Comparison of ENCODE assay signal across 30 mouse cellular contexts in the genomic region with DNA sequence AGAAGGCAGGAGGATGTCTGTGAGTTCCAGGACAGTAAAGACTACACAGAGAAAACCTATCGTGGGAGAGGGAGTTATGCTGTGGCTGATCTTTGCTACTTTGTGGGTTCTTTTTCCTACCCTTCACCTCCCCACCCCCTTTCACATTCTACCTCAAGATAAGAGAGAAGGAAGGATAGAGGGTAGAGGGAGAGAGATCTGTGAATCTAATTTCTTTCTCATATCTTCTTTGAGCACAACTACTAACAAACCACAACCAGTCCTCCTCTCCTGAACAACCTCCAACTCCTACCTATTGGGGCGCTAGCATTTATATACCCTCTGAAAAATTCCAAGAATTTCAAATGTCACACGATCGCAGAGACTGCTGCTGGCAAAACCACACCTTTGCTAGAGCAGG. TPM values are rescaled to one million over a fixed set of nuclear protein-coding genes. Genes with fewer than 3 reads are reported as not detected.
DNase-seq lines count a peak whose midpoint lies in the region; ATAC-seq and TF ChIP-seq lines count a peak whose summit lies in the region.
"Had no signal": no experiment of that assay in that cellular context is flagged by ENCODE, and none has a peak within 500 bp of the region (broad histone marks: within the 10 kb centered on the region; RNA-seq: fewer than 3 reads in every experiment).

No protein-coding gene starts in this region.

- no peaks in the 10 kb centered on the region for H3K79me2 ChIP-seq in MEL (ENCODE audit: control insufficient read depth, insufficient read depth, low read length, poor library complexity)

- peak overlapping the region; percentile 69 for H3K27ac ChIP-seq in MEL (ENCODE audit: control insufficient read depth, low read depth, low read length)
- H3K27ac ChIP-seq in liver, embryonic 15.5 days (replicated peaks), result no peak overlapping the region
- H3K27ac ChIP-seq in olfactory bulb, adult 2 months (ENCODE audit: insufficient read depth, low read depth, low read length), result peak overlapping the region; percentile 58; the same call in 1 of the 2 replicates
- H3K27ac ChIP-seq in limb, embryonic 10.5 days, result no peak overlapping the region
- H3K27ac ChIP-seq: heart, embryonic 10.5 days; heart, embryonic 15.5 days; hindbrain, postnatal 0 days; intestine, embryonic 15.5 days; limb, embryonic 13.5 days; macrophage had no signal

- no peaks in the 10 kb centered on the region for H3K9me3 ChIP-seq in MEL (replicated peaks; ENCODE audit: insufficient read depth, low read length)
- H3K9me3 ChIP-seq in liver, embryonic 15.5 days (replicated peaks), result no peaks in the 10 kb centered on the region
- H3K9me3 ChIP-seq in limb, embryonic 10.5 days (replicated peaks), result no peaks in the 10 kb centered on the region
- H3K9me3 ChIP-seq: heart, embryonic 10.5 days; heart, embryonic 15.5 days; intestine, embryonic 15.5 days; limb, embryonic 13.5 days had no signal

- H3K4me1 ChIP-seq in MEL (ENCODE audit: control insufficient read depth in 1 of 2, insufficient read depth in 2 of 2, low read length in 2 of 2), result peaks cover 7 to 14% of the 10 kb centered on the region in 2 experiments
- H3K4me1 ChIP-seq in liver, embryonic 15.5 days (replicated peaks), result peaks cover 11% of the 10 kb centered on the region
- H3K4me1 ChIP-seq in olfactory bulb, adult 2 months (ENCODE audit: control insufficient read depth, insufficient read depth, low read length), result peaks cover 8% of the 10 kb centered on the region
- H3K4me1 ChIP-seq in limb, embryonic 10.5 days, result no peaks in the 10 kb centered on the region
- H3K4me1 ChIP-seq: heart, embryonic 10.5 days; heart, embryonic 15.5 days; intestine, embryonic 15.5 days; limb, embryonic 13.5 days had no signal

- no peaks in the 10 kb centered on the region for H3K27me3 ChIP-seq in MEL (ENCODE audit: control insufficient read depth in 1 of 2, insufficient read depth in 2 of 2, low read length in 2 of 2)
- no peaks in the 10 kb centered on the region for H3K27me3 ChIP-seq in liver, embryonic 15.5 days
- no peaks in the 10 kb centered on the region for H3K27me3 ChIP-seq in limb, embryonic 10.5 days (ENCODE audit: low read depth, poor library complexity, severe bottlenecking)
- H3K27me3 ChIP-seq: heart, embryonic 15.5 days; intestine, embryonic 15.5 days; limb, embryonic 13.5 days had no signal

- DNase-seq in MEL (ENCODE audit: low read depth, low spot score), result peak; percentile 72
- DNase-seq in c-Kit-positive CD71-positive TER-119-positive erythroid progenitor cells, embryonic 14.5 days (ENCODE audit: low spot score), result peak; percentile 29
- no peak for DNase-seq in adrenal gland, adult 2 months
- no peak for DNase-seq in kidney, adult 8-10 months
- no peak for DNase-seq in limb, embryonic 10.5 days (ENCODE audit: low spot score)
- DNase-seq: adrenal gland, adult 8-10 months; cerebellum, adult 18-20 months; cerebellum, postnatal 10 days; gastrocnemius, postnatal 25 days; heart, adult 11 months; kidney, adult 2 months; kidney, postnatal 10 days; lung, adult 2 months; lung, postnatal 10 days; right cerebral cortex, adult 18-20 months; right cerebral cortex, postnatal 4 days; thymus, adult 2 months; thymus, postnatal 36 days had no signal

- H3K9ac ChIP-seq in MEL (ENCODE audit: control insufficient read depth, low read depth, low read length, poor library complexity, severe bottlenecking), result peak overlapping the region; percentile 39
- no peak overlapping the region for H3K9ac ChIP-seq in liver, embryonic 15.5 days
- H3K9ac ChIP-seq: heart, embryonic 15.5 days; intestine, embryonic 15.5 days; limb, embryonic 13.5 days had no signal

- peak; percentile 82 to 85 for TF ChIP-seq EP300 in MEL (IDR thresholded peaks at IDR 0.05; ENCODE audit: low read depth in 1 of 2, low read length in 2 of 2)

- H3K36me3 ChIP-seq in MEL (ENCODE audit: control insufficient read depth in 1 of 2, insufficient read depth in 2 of 2, low read length in 2 of 2), result peaks cover 8 to 23% of the 10 kb centered on the region in 2 experiments
- H3K36me3 ChIP-seq in liver, embryonic 15.5 days (replicated peaks), result peaks cover 98% of the 10 kb centered on the region
- peaks cover 99% of the 10 kb centered on the region for H3K36me3 ChIP-seq in limb, embryonic 10.5 days

- peak in 1 of 3 experiments; percentile 40; a peak in 2 of 6 replicates for TF ChIP-seq CTCF in MEL (IDR thresholded peaks at IDR 0.05 in 2 of 3, conservative IDR thresholded peaks at IDR 0.05 in 1 of 3; ENCODE audit: control insufficient read depth in 1 of 3, insufficient read depth in 1 of 3, low read depth in 2 of 3, low read length in 3 of 3, poor library complexity in 1 of 3, severe bottlenecking in 1 of 3)
- TF ChIP-seq CTCF in olfactory bulb, adult 2 months (IDR thresholded peaks at IDR 0.05; ENCODE audit: insufficient read depth, low read depth, low read length), result no peak

- no peak overlapping the region for H3K4me3 ChIP-seq in MEL (ENCODE audit: control insufficient read depth in 1 of 2, insufficient read depth in 1 of 2, low read depth in 2 of 2, low read length in 2 of 2)
- no peak overlapping the region for H3K4me3 ChIP-seq in liver, embryonic 15.5 days (replicated peaks)
- H3K4me3 ChIP-seq in olfactory bulb, adult 2 months (ENCODE audit: insufficient read depth, low read depth, low read length), result no peak overlapping the region
- H3K4me3 ChIP-seq in limb, embryonic 10.5 days, result no peak overlapping the region
- H3K4me3 ChIP-seq: erythroblast, embryonic 14.5 days; heart, embryonic 10.5 days; heart, embryonic 15.5 days; intestine, embryonic 15.5 days; limb, embryonic 13.5 days had no signal

- WGBS in liver, embryonic 15.5 days (ENCODE audit: insufficient replicate concordance), result 31% methylated on average over 4 of the region's 4 CpGs
- 75% methylated on average over 4 of the region's 4 CpGs for WGBS in olfactory bulb, adult 2 months
- 89% methylated on average over 4 of the region's 4 CpGs for WGBS in limb, embryonic 10.5 days

- H3K4me2 ChIP-seq in liver, embryonic 15.5 days, result no peak overlapping the region; the same call in 1 of the 2 replicates
- H3K4me2 ChIP-seq: heart, embryonic 15.5 days; intestine, embryonic 15.5 days; limb, embryonic 13.5 days; midbrain, embryonic 11.5 days had no signal

- TF ChIP-seq POLR2A in MEL (IDR thresholded peaks at IDR 0.05; ENCODE audit: control insufficient read depth in 1 of 2, insufficient read depth in 1 of 2, low read depth in 1 of 2, low read length in 2 of 2, poor library complexity in 1 of 2), result no peak
- TF ChIP-seq POLR2A in olfactory bulb, adult 2 months (IDR thresholded peaks at IDR 0.05; ENCODE audit: insufficient read depth, low read depth, low read length), result no peak

- ATAC-seq in liver, embryonic 15.5 days (ENCODE audit: insufficient read depth), result peak; percentile 68; the same call in 1 of the 2 replicates
- ATAC-seq: activated CD4-positive, CD25-positive, alpha-beta regulatory T cell, adult 4 months; hindbrain, postnatal 0 days; intestine, embryonic 15.5 days; midbrain, embryonic 16.5 days had no signal

- no peak; the same call in none of the 2 replicates for TF ChIP-seq RAD21 in MEL (IDR thresholded peaks at IDR 0.05; ENCODE audit: low read depth, low read length)

TF ChIP-seq in MEL, 35 proteins besides CTCF, POLR2A, EP300 and RAD21 (continues in another document):
- TF ChIP-seq CHD2 (IDR thresholded peaks at IDR 0.05; ENCODE audit: low read length), result peak; percentile 41
- peak; percentile 69 for TF ChIP-seq SIN3A (IDR thresholded peaks at IDR 0.05; ENCODE audit: low read length)

RNA-seq across cellular contexts. Expression of a gene that starts 24.4 kb away (rescaled TPM):
- 8.3 and 9.1 TPM in 2 replicates for total RNA-seq in MEL (2012; rRNA removed)
- polyA plus RNA-seq in MEL (2012; ENCODE audit: insufficient read depth in 1 of 2, insufficient read length in 2 of 2, low read depth in 1 of 2, low replicate concordance in 2 of 2, missing spikeins in 1 of 2), result 10 to 100 TPM in 1 of 2 experiments, not detected in 1; 10.6 TPM
- polyA plus RNA-seq in liver, embryonic 15.5 days (2015; fragmentation: Nextera tagmentation; extraction: Ambion mirVana), result 2.5 and 3.3 TPM in 2 replicates
- not detected in 2 replicates for polyA plus RNA-seq in olfactory bulb, adult 2 months (2012; ENCODE audit: insufficient read depth, insufficient read length, low replicate concordance, missing spikeins)
- total RNA-seq in adrenal gland, adult 2 months (2021), result 10 to 100 TPM in 1 of 2 experiments, 1 to 10 TPM in 1; 6.7 to 11.5 TPM
- polyA plus RNA-seq in adrenal gland, adult 2 months (2012; rRNA removed), result 20.4 and 22.0 TPM in 2 replicates
- 15.9 and 17.8 TPM in 2 replicates for polyA plus RNA-seq in limb, embryonic 10.5 days (2016; fragmentation: Nextera tagmentation; extraction: Ambion mirVana)

RNA-seq across cellular contexts. Expression of a gene that starts 31.3 kb away (rescaled TPM):
- 150 and 170 TPM in 2 replicates for total RNA-seq in MEL (2012; rRNA removed)
- 100 to 1,000 TPM; 167 to 224 TPM for polyA plus RNA-seq in MEL (2012; ENCODE audit: insufficient read depth in 1 of 2, insufficient read length in 2 of 2, low read depth in 1 of 2, low replicate concordance in 2 of 2, missing spikeins in 1 of 2)
- polyA plus RNA-seq in liver, embryonic 15.5 days (2015; fragmentation: Nextera tagmentation; extraction: Ambion mirVana), result 56.9 and 58.3 TPM in 2 replicates
- polyA plus RNA-seq in olfactory bulb, adult 2 months (2012; ENCODE audit: insufficient read depth, insufficient read length, low replicate concordance, missing spikeins), result 172 TPM in 1 of 2 replicates, not detected in the other
- total RNA-seq in adrenal gland, adult 2 months (2021), result 10 to 100 TPM; 64.7 to 65.6 TPM
- polyA plus RNA-seq in adrenal gland, adult 2 months (2012; rRNA removed), result 13.2 and 21.1 TPM in 2 replicates
- 232 and 238 TPM in 2 replicates for polyA plus RNA-seq in limb, embryonic 10.5 days (2016; fragmentation: Nextera tagmentation; extraction: Ambion mirVana)

RNA-seq across cellular contexts. Expression of a gene that starts 31.5 kb away (rescaled TPM):
- total RNA-seq in MEL (2012; rRNA removed), result 31.7 and 32.1 TPM in 2 replicates
- polyA plus RNA-seq in MEL (2012; ENCODE audit: insufficient read depth in 1 of 2, insufficient read length in 2 of 2, low read depth in 1 of 2, low replicate concordance in 2 of 2, missing spikeins in 1 of 2), result 10 to 100 TPM in 1 of 2 experiments, not detected in 1; 35.3 TPM
- polyA plus RNA-seq in liver, embryonic 15.5 days (2015; fragmentation: Nextera tagmentation; extraction: Ambion mirVana), result 28.3 and 30.7 TPM in 2 replicates
- not detected in 2 replicates for polyA plus RNA-seq in olfactory bulb, adult 2 months (2012; ENCODE audit: insufficient read depth, insufficient read length, low replicate concordance, missing spikeins)
- 10 to 100 TPM; 85.3 to 87.0 TPM for total RNA-seq in adrenal gland, adult 2 months (2021)
- polyA plus RNA-seq in adrenal gland, adult 2 months (2012; rRNA removed), result 21.0 and 21.3 TPM in 2 replicates
- polyA plus RNA-seq in limb, embryonic 10.5 days (2016; fragmentation: Nextera tagmentation; extraction: Ambion mirVana), result 75.8 and 87.0 TPM in 2 replicates

RNA-seq across cellular contexts. Expression of a gene that starts 41.9 kb away (rescaled TPM):
- 4.0 and 5.2 TPM in 2 replicates for total RNA-seq in MEL (2012; rRNA removed)
- polyA plus RNA-seq in MEL (2012; ENCODE audit: insufficient read depth in 1 of 2, insufficient read length in 2 of 2, low read depth in 1 of 2, low replicate concordance in 2 of 2, missing spikeins in 1 of 2), result 10 to 100 TPM in 1 of 2 experiments, not detected in 1; 18.0 TPM
- 21.9 and 24.6 TPM in 2 replicates for polyA plus RNA-seq in liver, embryonic 15.5 days (2015; fragmentation: Nextera tagmentation; extraction: Ambion mirVana)
- not detected in 2 replicates for polyA plus RNA-seq in olfactory bulb, adult 2 months (2012; ENCODE audit: insufficient read depth, insufficient read length, low replicate concordance, missing spikeins)
- 10 to 100 TPM; 14.2 to 29.5 TPM for total RNA-seq in adrenal gland, adult 2 months (2021)
- polyA plus RNA-seq in adrenal gland, adult 2 months (2012; rRNA removed), result 19.4 and 20.2 TPM in 2 replicates
- polyA plus RNA-seq in limb, embryonic 10.5 days (2016; fragmentation: Nextera tagmentation; extraction: Ambion mirVana), result 42.2 and 42.7 TPM in 2 replicates

Comparison
In these comparisons a context has a peak if more than half of its experiments do, and no peak if none do; other contexts are left out.
1. DNase-seq: peak in MEL (single experiment) and c-Kit-positive CD71-positive TER-119-positive erythroid progenitor cells, embryonic 14.5 days (single experiment); none in adrenal gland, adult 2 months (single experiment), kidney, adult 8-10 months (0 of 2) and limb, embryonic 10.5 days (single experiment).
2. H3K27ac ChIP-seq: peak in MEL (single experiment) and olfactory bulb, adult 2 months (single experiment); none in liver, embryonic 15.5 days (single experiment) and limb, embryonic 10.5 days (single experiment).